Mouse (Mus musculus): ENCODE results near the gene Kcne4. TPM values are rescaled to one million over a fixed set of nuclear protein-coding genes. Genes with fewer than 3 reads are reported as not detected.
"Not testable (repeated sequence)": the region's sequence is repeated elsewhere in the genome, so short reads cannot be mapped to it uniquely, and the experiment has no call there.

The Kcne4 gene
- 6.6 and 7.9 TPM in 2 replicates for polyA plus RNA-seq (2014; fragmentation: Nextera tagmentation; extraction: Ambion mirVana)

GRCm38 (mm10) chr1:78816639-78817038 lies at the start of gene Kcne4:
Gene Kcne4, plus strand, starts transcription at chr1:78816758.
- ATAC-seq (ENCODE audit: insufficient number of reproducible peaks, insufficient read depth, low FRiP score, low read depth) = peak; percentile 56
- Histone ChIP-seq H3K36me3 (ENCODE audit: control insufficient read depth, insufficient read depth, low read length) (no peaks in the 10 kb centered on the region), H3K9ac (replicated peaks; ENCODE audit: low read depth, low read length) (no peak within 1 kb of the TSS), H3K4me3 (ENCODE audit: low read depth, low read length) (peak within 1 kb of the TSS; percentile 8; the same call in 1 of the 2 replicates), H3K27ac (ENCODE audit: low read length) (peak within 1 kb of the TSS; percentile 39; the same call in 1 of the 2 replicates), H3K9me3 (ENCODE audit: control insufficient read depth, low read depth, low read length) (no peaks in the 10 kb centered on the region), H3K27me3 (ENCODE audit: control insufficient read depth, insufficient read depth, low read length) (no peaks in the 10 kb centered on the region), H3K4me2 (replicated peaks; ENCODE audit: low read depth, low read length) (peak within 1 kb of the TSS; percentile 30), H3K4me1 (ENCODE audit: control insufficient read depth, insufficient read depth, low read length) (peaks cover 35% of the 10 kb centered on the region)
- 34% methylated on average over 10 of the region's 10 CpGs for WGBS

GRCm38 (mm10) chr1:78781899-78782298 lies 34.7 kb upstream of the Kcne4 start:
- Histone ChIP-seq H3K27me3 (ENCODE audit: control insufficient read depth, insufficient read depth, low read length) (no peaks in the 10 kb centered on the region), H3K9me3 (ENCODE audit: control insufficient read depth, low read depth, low read length) (no peaks in the 10 kb centered on the region), H3K4me2 (replicated peaks; ENCODE audit: low read depth, low read length) (no peak overlapping the region), H3K4me1 (ENCODE audit: control insufficient read depth, insufficient read depth, low read length) (no peaks in the 10 kb centered on the region), H3K9ac (replicated peaks; ENCODE audit: low read depth, low read length) (no peak overlapping the region), H3K36me3 (ENCODE audit: control insufficient read depth, insufficient read depth, low read length) (no peaks in the 10 kb centered on the region), H3K4me3 (ENCODE audit: low read depth, low read length) (no peak overlapping the region), H3K27ac (ENCODE audit: low read length) (no peak overlapping the region)
- 18% methylated on average over 5 of the region's 5 CpGs for WGBS
- ATAC-seq (ENCODE audit: insufficient number of reproducible peaks, insufficient read depth, low FRiP score, low read depth) = peak; percentile 65; the same call in 1 of the 2 replicates

- 94% methylated on average over 9 of the region's 9 CpGs for WGBS
- not testable (repeated sequence) for H3K4me2 ChIP-seq (replicated peaks; ENCODE audit: low read depth, low read length); H3K27ac ChIP-seq (ENCODE audit: low read length); H3K4me1 ChIP-seq (ENCODE audit: control insufficient read depth, insufficient read depth, low read length); ATAC-seq (ENCODE audit: insufficient number of reproducible peaks, insufficient read depth, low FRiP score, low read depth); H3K9ac ChIP-seq (replicated peaks; ENCODE audit: low read depth, low read length); H3K36me3 ChIP-seq (ENCODE audit: control insufficient read depth, insufficient read depth, low read length); H3K4me3 ChIP-seq (ENCODE audit: low read depth, low read length); H3K27me3 ChIP-seq (ENCODE audit: control insufficient read depth, insufficient read depth, low read length); H3K9me3 ChIP-seq (ENCODE audit: control insufficient read depth, low read depth, low read length)
Observed at GRCm38 (mm10) chr1:78784936-78785335, 31.6 kb upstream of the Kcne4 start.

- no peak overlapping the region for H3K27ac ChIP-seq (ENCODE audit: low read length)
- H3K9ac ChIP-seq (replicated peaks; ENCODE audit: low read depth, low read length) = no peak overlapping the region
- no peaks in the 10 kb centered on the region for H3K27me3 ChIP-seq (ENCODE audit: control insufficient read depth, insufficient read depth, low read length)
- H3K36me3 ChIP-seq (ENCODE audit: control insufficient read depth, insufficient read depth, low read length) = no peaks in the 10 kb centered on the region
- no peaks in the 10 kb centered on the region for H3K9me3 ChIP-seq (ENCODE audit: control insufficient read depth, low read depth, low read length)
- H3K4me3 ChIP-seq (ENCODE audit: low read depth, low read length) = no peak overlapping the region
- no peaks in the 10 kb centered on the region for H3K4me1 ChIP-seq (ENCODE audit: control insufficient read depth, insufficient read depth, low read length)
- H3K4me2 ChIP-seq (replicated peaks; ENCODE audit: low read depth, low read length) = no peak overlapping the region
- ATAC-seq (ENCODE audit: insufficient number of reproducible peaks, insufficient read depth, low FRiP score, low read depth) = no peak
- WGBS = 21% methylated on average over 1 of the region's 1 CpGs
Observed at GRCm38 (mm10) chr1:78789744-78790143, 26.8 kb upstream of the Kcne4 start.

- H3K4me1 ChIP-seq (ENCODE audit: control insufficient read depth, insufficient read depth, low read length) = peaks cover 6% of the 10 kb centered on the region; the same call in 1 of the 2 replicates
- H3K9me3 ChIP-seq (ENCODE audit: control insufficient read depth, low read depth, low read length) = no peaks in the 10 kb centered on the region
- ATAC-seq (ENCODE audit: insufficient number of reproducible peaks, insufficient read depth, low FRiP score, low read depth) = no peak
Observed at GRCm38 (mm10) chr1:78807428-78807827, 9.1 kb upstream of the Kcne4 start.

GRCm38 (mm10) chr1:78809819-78810218 lies 6.7 kb upstream of the Kcne4 start:
- Histone ChIP-seq H3K27me3 (ENCODE audit: control insufficient read depth, insufficient read depth, low read length) (no peaks in the 10 kb centered on the region), H3K9ac (replicated peaks; ENCODE audit: low read depth, low read length) (no peak overlapping the region), H3K36me3 (ENCODE audit: control insufficient read depth, insufficient read depth, low read length) (no peaks in the 10 kb centered on the region), H3K27ac (ENCODE audit: low read length) (no peak overlapping the region), H3K4me3 (ENCODE audit: low read depth, low read length) (no peak overlapping the region), H3K4me1 (ENCODE audit: control insufficient read depth, insufficient read depth, low read length) (peaks cover 6% of the 10 kb centered on the region; the same call in 1 of the 2 replicates), H3K4me2 (replicated peaks; ENCODE audit: low read depth, low read length) (no peak overlapping the region), H3K9me3 (ENCODE audit: control insufficient read depth, low read depth, low read length) (no peaks in the 10 kb centered on the region)
- 55% methylated on average over 4 of the region's 4 CpGs for whole genome bisulfite sequencing
- ATAC-seq (ENCODE audit: insufficient number of reproducible peaks, insufficient read depth, low FRiP score, low read depth) = no peak

More at GRCm38 (mm10) chr1:78807428-78807827, 9.1 kb upstream of the Kcne4 start:
- Histone ChIP-seq H3K9ac (replicated peaks; ENCODE audit: low read depth, low read length) (no peak overlapping the region), H3K36me3 (ENCODE audit: control insufficient read depth, insufficient read depth, low read length) (no peaks in the 10 kb centered on the region), H3K4me2 (replicated peaks; ENCODE audit: low read depth, low read length) (no peak overlapping the region), H3K4me3 (ENCODE audit: low read depth, low read length) (no peak overlapping the region), H3K27ac (ENCODE audit: low read length) (no peak overlapping the region), H3K27me3 (ENCODE audit: control insufficient read depth, insufficient read depth, low read length) (no peaks in the 10 kb centered on the region)

- Histone ChIP-seq H3K27me3 (ENCODE audit: control insufficient read depth, insufficient read depth, low read length) (no peaks in the 10 kb centered on the region), H3K4me1 (ENCODE audit: control insufficient read depth, insufficient read depth, low read length) (peaks cover 12% of the 10 kb centered on the region; the same call in 1 of the 2 replicates), H3K9ac (replicated peaks; ENCODE audit: low read depth, low read length) (no peak overlapping the region), H3K27ac (ENCODE audit: low read length) (no peak overlapping the region), H3K9me3 (ENCODE audit: control insufficient read depth, low read depth, low read length) (no peaks in the 10 kb centered on the region), H3K4me3 (ENCODE audit: low read depth, low read length) (no peak overlapping the region), H3K36me3 (ENCODE audit: control insufficient read depth, insufficient read depth, low read length) (no peaks in the 10 kb centered on the region), H3K4me2 (replicated peaks; ENCODE audit: low read depth, low read length) (no peak overlapping the region)
- no peak for ATAC-seq (ENCODE audit: insufficient number of reproducible peaks, insufficient read depth, low FRiP score, low read depth)
- WGBS = 78% methylated on average over 3 of the region's 3 CpGs
Observed at GRCm38 (mm10) chr1:78810904-78811303, 5.7 kb upstream of the Kcne4 start.

- Histone ChIP-seq H3K4me1 (ENCODE audit: control insufficient read depth, insufficient read depth, low read length) (peaks cover 12% of the 10 kb centered on the region), H3K27me3 (ENCODE audit: control insufficient read depth, insufficient read depth, low read length) (no peaks in the 10 kb centered on the region), H3K9ac (replicated peaks; ENCODE audit: low read depth, low read length) (no peak overlapping the region), H3K9me3 (ENCODE audit: control insufficient read depth, low read depth, low read length) (no peaks in the 10 kb centered on the region), H3K27ac (ENCODE audit: low read length) (no peak overlapping the region), H3K4me2 (replicated peaks; ENCODE audit: low read depth, low read length) (no peak overlapping the region), H3K36me3 (ENCODE audit: control insufficient read depth, insufficient read depth, low read length) (no peaks in the 10 kb centered on the region), H3K4me3 (ENCODE audit: low read depth, low read length) (no peak overlapping the region)
- WGBS = 55% methylated on average over 10 of the region's 10 CpGs
- ATAC-seq (ENCODE audit: insufficient number of reproducible peaks, insufficient read depth, low FRiP score, low read depth) = no peak
Observed at GRCm38 (mm10) chr1:78811975-78812490, 4.5 kb upstream of the Kcne4 start.

- no peaks in the 10 kb centered on the region for H3K9me3 ChIP-seq (ENCODE audit: control insufficient read depth, low read depth, low read length)
- peaks cover 33% of the 10 kb centered on the region for H3K4me1 ChIP-seq (ENCODE audit: control insufficient read depth, insufficient read depth, low read length)
- no peak overlapping the region for H3K27ac ChIP-seq (ENCODE audit: low read length)
- 88% methylated on average over 16 of the region's 16 CpGs for WGBS
- H3K4me3 ChIP-seq (ENCODE audit: low read depth, low read length) = 0 out of 2 replicates have a peak overlapping the region, but pooled peaks have one; percentile 8
- H3K27me3 ChIP-seq (ENCODE audit: control insufficient read depth, insufficient read depth, low read length) = no peaks in the 10 kb centered on the region
- no peaks in the 10 kb centered on the region for H3K36me3 ChIP-seq (ENCODE audit: control insufficient read depth, insufficient read depth, low read length)
- no peak for ATAC-seq (ENCODE audit: insufficient number of reproducible peaks, insufficient read depth, low FRiP score, low read depth)
- H3K9ac ChIP-seq (replicated peaks; ENCODE audit: low read depth, low read length) = no peak overlapping the region
- H3K4me2 ChIP-seq (replicated peaks; ENCODE audit: low read depth, low read length) = peak overlapping the region; percentile 30; the same call in 1 of the 2 replicates
Observed at GRCm38 (mm10) chr1:78817756-78818155, 1.2 kb downstream of the Kcne4 start.

All from stomach, embryonic 14.5 days (tissue).